ENCODE assay signal across 20 mouse cellular contexts in genomic region chr16:94044996-94045395, GRCm38 (mm10). TPM values are rescaled to one million over a fixed set of nuclear protein-coding genes. Genes with fewer than 3 reads are reported as not detected.
DNase-seq lines count a peak whose midpoint lies in the region; ATAC-seq and TF ChIP-seq lines count a peak whose summit lies in the region.
"Had no signal": no experiment of that assay in that cellular context is flagged by ENCODE, and none has a peak within 500 bp of the region (broad histone marks: within the 10 kb centered on the region; RNA-seq: fewer than 3 reads in every experiment).

No protein-coding gene starts in this region.

- no peak overlapping the region for H3K27ac ChIP-seq in heart, adult 2 months
- no peak overlapping the region for H3K27ac ChIP-seq in heart, embryonic 12.5 days (ENCODE audit: poor library complexity, severe bottlenecking)
- no peak overlapping the region for H3K27ac ChIP-seq in midbrain, postnatal 0 days (ENCODE audit: low read depth, low read length)
- no peak overlapping the region for H3K27ac ChIP-seq in midbrain, embryonic 15.5 days
- H3K27ac ChIP-seq in layer of hippocampus, adult 2 months = no peak overlapping the region
- no peak overlapping the region for H3K27ac ChIP-seq in stomach, postnatal 0 days (replicated peaks)
- H3K27ac ChIP-seq: liver, embryonic 12.5 days; midbrain, embryonic 12.5 days; neural tube, embryonic 12.5 days had no signal

- H3K4me1 ChIP-seq in heart, adult 2 months (ENCODE audit: control insufficient read depth, insufficient read depth, low read length) = no peaks in the 10 kb centered on the region
- peaks cover 11% of the 10 kb centered on the region for H3K4me1 ChIP-seq in heart, embryonic 12.5 days (replicated peaks)
- peaks cover 4% of the 10 kb centered on the region; the same call in 1 of the 2 replicates for H3K4me1 ChIP-seq in midbrain, postnatal 0 days (ENCODE audit: insufficient read depth, low read length)
- peaks cover 7% of the 10 kb centered on the region for H3K4me1 ChIP-seq in midbrain, embryonic 15.5 days
- H3K4me1 ChIP-seq in stomach, postnatal 0 days (replicated peaks; ENCODE audit: control insufficient read depth, insufficient read depth) = no peaks in the 10 kb centered on the region
- H3K4me1 ChIP-seq: liver, embryonic 12.5 days had no signal

- TF ChIP-seq EP300 in heart, adult 2 months (IDR thresholded peaks at IDR 0.05; ENCODE audit: insufficient read depth, low read depth, low read length) = no peak
- no peak for TF ChIP-seq EP300 in stomach, postnatal 0 days (optimal IDR thresholded peaks at IDR 0.05)

- H3K27me3 ChIP-seq in heart, adult 2 months (ENCODE audit: control insufficient read depth, insufficient read depth, low read length) = peaks cover 4% of the 10 kb centered on the region; the same call in 1 of the 2 replicates
- H3K27me3 ChIP-seq in heart, embryonic 12.5 days (replicated peaks) = peaks cover 13% of the 10 kb centered on the region; the same call in 1 of the 2 replicates
- H3K27me3 ChIP-seq in midbrain, postnatal 0 days (ENCODE audit: insufficient read depth, low read length) = peaks cover 11% of the 10 kb centered on the region
- peaks cover 12% of the 10 kb centered on the region for H3K27me3 ChIP-seq in midbrain, embryonic 15.5 days (replicated peaks)
- no peaks in the 10 kb centered on the region for H3K27me3 ChIP-seq in stomach, postnatal 0 days (ENCODE audit: control insufficient read depth, insufficient read depth, low read length)

- intact Hi-C loops in heart, adult 2 months (cut with DNase I) = no loop called here

- no peak for DNase-seq in heart, adult 2 months
- no peak for DNase-seq in midbrain, postnatal 0 days (ENCODE audit: low spot score)
- DNase-seq in layer of hippocampus, adult 2 months (ENCODE audit: low spot score in 2 of 2) = peak; percentile 40
- no peak for DNase-seq in stomach, postnatal 0 days (ENCODE audit: low spot score)
- DNase-seq: adrenal gland, adult 2 months; cerebellum, postnatal 25 days; heart, postnatal 36 days; kidney, postnatal 36 days; lung, postnatal 14 days; retina, postnatal 1 day had no signal

- no peaks in the 10 kb centered on the region for H3K36me3 ChIP-seq in heart, adult 2 months (ENCODE audit: control insufficient read depth, insufficient read depth, low read length)
- H3K36me3 ChIP-seq in heart, embryonic 12.5 days = no peaks in the 10 kb centered on the region
- H3K36me3 ChIP-seq in midbrain, postnatal 0 days (ENCODE audit: insufficient read depth, low read length) = no peaks in the 10 kb centered on the region
- no peaks in the 10 kb centered on the region for H3K36me3 ChIP-seq in midbrain, embryonic 15.5 days (replicated peaks)
- no peaks in the 10 kb centered on the region for H3K36me3 ChIP-seq in stomach, postnatal 0 days (ENCODE audit: control insufficient read depth, insufficient read depth, low read length)
- H3K36me3 ChIP-seq: liver, embryonic 12.5 days; midbrain, embryonic 12.5 days; neural tube, embryonic 12.5 days had no signal

- WGBS in heart, adult 2 months = 36% methylated on average over 7 of the region's 7 CpGs
- whole genome bisulfite sequencing in heart, embryonic 12.5 days = 37% methylated on average over 7 of the region's 7 CpGs
- WGBS in midbrain, postnatal 0 days = 61% methylated on average over 7 of the region's 7 CpGs
- 56% methylated on average over 7 of the region's 7 CpGs for WGBS in midbrain, embryonic 15.5 days
- 41% methylated on average over 7 of the region's 7 CpGs for WGBS in stomach, postnatal 0 days

- H3K4me2 ChIP-seq in heart, embryonic 12.5 days = no peak overlapping the region
- H3K4me2 ChIP-seq in midbrain, postnatal 0 days (ENCODE audit: low read depth, low read length, poor library complexity, severe bottlenecking) = no peak overlapping the region
- no peak overlapping the region for H3K4me2 ChIP-seq in midbrain, embryonic 15.5 days
- no peak overlapping the region for H3K4me2 ChIP-seq in stomach, postnatal 0 days (replicated peaks; ENCODE audit: low read depth)
- H3K4me2 ChIP-seq: liver, embryonic 12.5 days; midbrain, embryonic 12.5 days; neural tube, embryonic 12.5 days had no signal

- no peak for TF ChIP-seq POLR2A in heart, adult 2 months (IDR thresholded peaks at IDR 0.05; ENCODE audit: insufficient read depth, low read depth, low read length)

- no peaks in the 10 kb centered on the region for H3K79me2 ChIP-seq in heart, adult 2 months (replicated peaks; ENCODE audit: control insufficient read depth, insufficient read depth, low read length)

- no peak overlapping the region for H3K9ac ChIP-seq in heart, adult 2 months (ENCODE audit: low read depth, low read length)
- no peak overlapping the region for H3K9ac ChIP-seq in heart, embryonic 12.5 days
- no peak overlapping the region for H3K9ac ChIP-seq in midbrain, postnatal 0 days (replicated peaks; ENCODE audit: low read length, poor library complexity, severe bottlenecking)
- no peak overlapping the region for H3K9ac ChIP-seq in midbrain, embryonic 15.5 days
- no peak overlapping the region for H3K9ac ChIP-seq in stomach, postnatal 0 days (ENCODE audit: low read length)
- H3K9ac ChIP-seq: liver, embryonic 12.5 days; midbrain, embryonic 12.5 days; neural tube, embryonic 12.5 days had no signal

- no peaks in the 10 kb centered on the region for H3K9me3 ChIP-seq in heart, embryonic 12.5 days (replicated peaks)
- H3K9me3 ChIP-seq in midbrain, postnatal 0 days (ENCODE audit: low read length) = no peaks in the 10 kb centered on the region
- no peaks in the 10 kb centered on the region for H3K9me3 ChIP-seq in midbrain, embryonic 15.5 days
- no peaks in the 10 kb centered on the region for H3K9me3 ChIP-seq in stomach, postnatal 0 days (ENCODE audit: control insufficient read depth, low read length)
- H3K9me3 ChIP-seq: liver, embryonic 12.5 days; midbrain, embryonic 12.5 days; neural tube, embryonic 12.5 days had no signal

- no peak overlapping the region for H3K4me3 ChIP-seq in heart, adult 2 months
- H3K4me3 ChIP-seq in heart, embryonic 12.5 days = no peak overlapping the region
- no peak overlapping the region for H3K4me3 ChIP-seq in midbrain, postnatal 0 days (ENCODE audit: low read depth, low read length)
- no peak overlapping the region for H3K4me3 ChIP-seq in midbrain, embryonic 15.5 days
- no peak overlapping the region for H3K4me3 ChIP-seq in layer of hippocampus, adult 2 months
- no peak overlapping the region for H3K4me3 ChIP-seq in stomach, postnatal 0 days (ENCODE audit: low read depth, low read length)
- H3K4me3 ChIP-seq: liver, embryonic 12.5 days; midbrain, embryonic 12.5 days; neural tube, embryonic 12.5 days had no signal

- no peak for ATAC-seq in heart, embryonic 12.5 days (ENCODE audit: insufficient number of reproducible peaks, low FRiP score)
- ATAC-seq in midbrain, postnatal 0 days (ENCODE audit: low FRiP score) = no peak
- no peak for ATAC-seq in midbrain, embryonic 15.5 days (replicated peaks)
- no peak for ATAC-seq in stomach, postnatal 0 days (ENCODE audit: low FRiP score, low TSS enrichment)
- no peak for ATAC-seq in megakaryocyte progenitor cell, adult 5-6 weeks (replicated peaks; ENCODE audit: poor library complexity)
- ATAC-seq: CD4-positive, CD25-positive, alpha-beta regulatory T cell, adult 4 months; inflammation-experienced regulatory T-cells, adult 6 months; liver, embryonic 12.5 days had no signal

- 0 out of 2 replicates have a peak, but pooled peaks have one; percentile 9 for TF ChIP-seq CTCF in heart, adult 2 months (IDR thresholded peaks at IDR 0.05)
- TF ChIP-seq CTCF in midbrain, postnatal 0 days (IDR thresholded peaks at IDR 0.05) = 0 out of 2 replicates have a peak, but pooled peaks have one; percentile 15
- TF ChIP-seq CTCF in layer of hippocampus, adult 2 months (conservative IDR thresholded peaks at IDR 0.05) = peak; percentile 65
- peak; percentile 23; the same call in 1 of the 2 replicates for TF ChIP-seq CTCF in stomach, postnatal 0 days (IDR thresholded peaks at IDR 0.05; ENCODE audit: low read depth)

RNA-seq across cellular contexts. Expression of gene Cldn14, which starts 36.4 kb away (rescaled TPM):
- not detected for total RNA-seq in heart, adult 2 months (2021)
- polyA plus RNA-seq in heart, adult 2 months (2012; rRNA removed) = not detected in 2 replicates
- polyA plus RNA-seq in heart, embryonic 12.5 days (2016; fragmentation: Nextera tagmentation; extraction: Ambion mirVana) = not detected in 2 replicates
- total RNA-seq in midbrain, postnatal 0 days (2014; rRNA removed) = 0.76 TPM in 1 of 2 replicates, not detected in the other
- 0.12 TPM in 1 of 2 replicates, not detected in the other for polyA plus RNA-seq in midbrain, postnatal 0 days (2015; fragmentation: Nextera tagmentation; extraction: Ambion mirVana)
- not detected in 2 replicates for polyA plus RNA-seq in midbrain, embryonic 15.5 days (2015; fragmentation: Nextera tagmentation; extraction: Ambion mirVana)
- under 1 TPM; 0.92 to 0.98 TPM for total RNA-seq in layer of hippocampus, adult 2 months (2021)
- 0.10 TPM in 1 of 2 replicates, not detected in the other for polyA plus RNA-seq in stomach, postnatal 0 days (2015; fragmentation: Nextera tagmentation; extraction: Ambion mirVana)
- total RNA-seq in megakaryocyte progenitor cell, adult 5-6 weeks (2015) = not detected in 2 replicates
- total RNA-seq in megakaryocyte progenitor cell, adult 5-6 weeks (2017) = not detected in 2 replicates
- total RNA-seq: adrenal gland, adult 2 months; gastrocnemius, adult 18-20 months; heart, postnatal 36 days had no signal
- polyA plus RNA-seq: CD4-positive, CD25-positive, alpha-beta regulatory T cell, adult 4 months; inflammation-experienced regulatory T-cells, adult 6 months; midbrain, embryonic 12.5 days; stomach, embryonic 14.5 days had no signal

RNA-seq across cellular contexts. Expression of gene Sim2, which starts 39.7 kb away (rescaled TPM):
- total RNA-seq in heart, adult 2 months (2021) = not detected
- polyA plus RNA-seq in heart, adult 2 months (2012; rRNA removed) = 0.12 TPM in 1 of 2 replicates, not detected in the other
- not detected in 2 replicates for polyA plus RNA-seq in heart, embryonic 12.5 days (2016; fragmentation: Nextera tagmentation; extraction: Ambion mirVana)
- total RNA-seq in midbrain, postnatal 0 days (2014; rRNA removed) = not detected in 2 replicates
- 0.05 and 0.10 TPM in 2 replicates for polyA plus RNA-seq in midbrain, postnatal 0 days (2015; fragmentation: Nextera tagmentation; extraction: Ambion mirVana)
- 0.06 and 0.25 TPM in 2 replicates for polyA plus RNA-seq in midbrain, embryonic 15.5 days (2015; fragmentation: Nextera tagmentation; extraction: Ambion mirVana)
- under 1 TPM; 0.28 to 0.64 TPM for total RNA-seq in layer of hippocampus, adult 2 months (2021)
- 0.17 and 0.31 TPM in 2 replicates for polyA plus RNA-seq in stomach, postnatal 0 days (2015; fragmentation: Nextera tagmentation; extraction: Ambion mirVana)
- 0.35 and 0.56 TPM in 2 replicates for total RNA-seq in megakaryocyte progenitor cell, adult 5-6 weeks (2015)
- total RNA-seq in megakaryocyte progenitor cell, adult 5-6 weeks (2017) = 0.20 TPM in 1 of 2 replicates, not detected in the other
- total RNA-seq: adrenal gland, adult 2 months; heart, postnatal 36 days had no signal
- polyA plus RNA-seq: adrenal gland, adult 2 months; CD4-positive, CD25-positive, alpha-beta regulatory T cell, adult 4 months; inflammation-experienced regulatory T-cells, adult 6 months; liver, embryonic 12.5 days had no signal

Comparison
In these comparisons a context has a peak if more than half of its experiments do, and no peak if none do; other contexts are left out.
1. DNase-seq: peak in layer of hippocampus, adult 2 months (2 of 2); none in heart, adult 2 months (0 of 2), midbrain, postnatal 0 days (single experiment) and stomach, postnatal 0 days (single experiment).
2. CTCF ChIP-seq: peak in every context shown above with its lines; median percentile 65 in layer of hippocampus, adult 2 months; 23 in stomach, postnatal 0 days; 15 in midbrain, postnatal 0 days; 9 in heart, adult 2 months.